Mouse (Mus musculus): ENCODE results near the gene Gm43720. TPM values are rescaled to one million over a fixed set of nuclear protein-coding genes. Genes with fewer than 3 reads are reported as not detected.
"Not testable (repeated sequence)": the region's sequence is repeated elsewhere in the genome, so short reads cannot be mapped to it uniquely, and the experiment has no call there.

The Gm43720 gene
- total RNA-seq, 2 experiments from 2014 or later = 0.20 TPM; not detected in 1

DNA sequence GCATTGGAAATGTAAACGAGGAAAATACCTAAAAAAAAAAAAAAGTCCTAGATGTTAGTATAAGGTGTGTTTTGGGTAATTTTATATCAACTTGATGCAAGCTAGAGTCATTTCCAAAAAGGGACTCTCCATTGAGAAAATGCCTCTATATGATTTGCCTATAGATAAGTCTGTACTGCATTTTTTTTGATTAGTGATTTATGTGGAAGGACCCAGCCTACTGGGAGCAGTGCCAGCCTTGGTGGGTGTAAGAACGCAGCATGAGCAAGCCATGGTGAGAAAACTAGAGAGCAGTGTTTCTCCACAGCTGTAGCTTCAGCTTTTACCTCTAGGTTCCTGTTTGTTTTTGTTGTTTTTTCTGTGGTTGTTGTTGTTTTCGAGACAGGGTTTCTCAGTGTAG, 56.5 kb downstream of the Gm43720 start:
- no peak for DNase-seq
- intact Hi-C loops (cut with DNase I) = no loop called here

DNA sequence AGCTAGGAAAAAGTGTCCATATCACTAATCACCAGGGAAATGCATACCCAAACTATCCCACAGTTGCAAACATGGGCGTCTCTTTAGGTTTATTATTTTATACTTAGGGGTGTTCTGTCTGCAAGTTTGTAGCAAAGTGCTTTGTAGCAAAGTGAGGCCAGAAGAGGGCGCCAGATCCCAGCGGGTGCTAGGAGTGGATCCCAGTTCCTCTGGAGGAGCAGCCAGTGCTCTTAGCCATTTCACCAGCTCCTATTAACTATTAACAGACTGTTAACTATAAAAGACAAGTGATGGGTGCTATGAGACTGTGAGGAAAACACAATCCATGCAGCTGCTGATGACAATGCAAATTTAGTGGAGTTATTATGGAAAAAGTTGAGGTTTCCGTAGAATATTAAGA, 57.6 kb downstream of the Gm43720 start:
- intact Hi-C loops (cut with DNase I) = no loop called here
- peak; percentile 80 for DNase-seq

DNA sequence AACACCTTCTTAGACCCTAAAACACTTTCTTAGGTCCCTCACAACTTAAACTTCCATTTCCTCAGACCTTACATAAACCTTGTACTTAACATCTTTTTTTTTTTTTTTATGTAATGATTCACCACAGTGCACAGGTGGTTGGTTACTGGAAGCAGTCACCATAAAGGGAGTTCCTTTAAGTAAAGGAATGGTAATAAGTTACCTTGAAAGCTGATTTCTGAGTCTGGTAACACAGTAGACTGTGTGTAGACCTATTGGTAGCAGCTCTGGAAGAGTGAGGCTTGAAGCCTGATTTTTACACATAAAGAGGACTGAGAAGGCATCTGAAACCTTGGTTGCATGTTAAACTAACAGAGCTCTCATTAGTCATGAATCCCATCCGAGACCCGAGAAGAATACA, 59.9 kb downstream of the Gm43720 start:
- intact Hi-C loops (cut with DNase I) = no loop called here

DNA sequence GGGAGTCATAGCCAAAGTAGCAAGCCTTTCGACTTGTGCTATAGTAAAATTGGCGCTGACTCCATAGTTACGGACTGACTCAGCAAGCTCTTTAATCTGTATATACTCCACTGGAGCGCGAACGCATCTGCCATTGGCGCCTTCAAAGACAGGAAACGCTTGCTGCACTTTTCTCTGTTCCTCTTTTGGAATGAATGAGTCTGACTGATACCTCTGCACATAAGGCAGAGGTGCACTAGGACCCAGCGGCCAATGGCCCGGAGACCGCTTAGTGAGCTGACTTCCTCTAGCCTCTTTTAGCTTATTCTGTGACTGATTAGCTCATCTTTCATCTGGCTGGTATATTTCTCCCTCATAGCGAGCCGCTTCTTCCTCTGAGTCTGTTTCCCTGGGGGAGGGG, 63.1 kb downstream of the Gm43720 start:
- DNase-seq; intact Hi-C loops (cut with DNase I): not testable (repeated sequence)

More for the DNA sequence above, 59.9 kb downstream of the Gm43720 start:
- no peak for DNase-seq

Other genes with a start within 250 kb of the Gm43720 start
- gene Smok3c, start 226.8 kb downstream of the Gm43720 start, total RNA-seq (2021) = not detected
- 10 to 100 TPM; 44.6 to 45.1 TPM for gene Zkscan1, start 194.9 kb downstream of the Gm43720 start, total RNA-seq (2021)
- gene Zscan21, start 163.1 kb downstream of the Gm43720 start, total RNA-seq (2021) = 10 to 100 TPM; 34.9 to 35.7 TPM
- 10 to 100 TPM; 13.1 to 13.2 TPM for gene Zfp113, start 124.2 kb downstream of the Gm43720 start, total RNA-seq (2021)
- gene Cops6, start 118.9 kb downstream of the Gm43720 start, total RNA-seq (2021) = 100 to 1,000 TPM; 126 to 131 TPM
- 10 to 100 TPM; 33.2 to 37.3 TPM for gene Ap4m1, start 108.0 kb downstream of the Gm43720 start, total RNA-seq (2021)
- gene Mcm7, start 107.5 kb downstream of the Gm43720 start, total RNA-seq (2021) = 10 to 100 TPM; 34.9 to 37.6 TPM
- 10 to 100 TPM; 28.6 to 30.7 TPM for gene Taf6, start 92.5 kb downstream of the Gm43720 start, total RNA-seq (2021)
- 10 to 100 TPM; 17.1 to 18.4 TPM for gene Cnpy4, start 92.5 kb downstream of the Gm43720 start, total RNA-seq (2021)
- gene Mblac1, start 85.6 kb downstream of the Gm43720 start, total RNA-seq (2021) = 10 to 100 TPM in 1 of 2 experiments, 1 to 10 TPM in 1; 7.9 to 10.4 TPM
- under 1 TPM in 1 of 2 experiments, not detected in 1; 0.20 TPM for gene Nxpe5, start 54.1 kb downstream of the Gm43720 start, total RNA-seq (2021)
- 10 to 100 TPM; 53.1 to 60.1 TPM for gene Lamtor4, start 24.5 kb downstream of the Gm43720 start, total RNA-seq (2021)
- gene BC037034, start 15.9 kb downstream of the Gm43720 start, total RNA-seq (2021) = 10 to 100 TPM; 90.0 to 98.2 TPM
- 1 to 10 TPM in 1 of 2 experiments, under 1 TPM in 1; 0.86 to 1.6 TPM for gene Gal3st4, start 7.1 kb downstream of the Gm43720 start, total RNA-seq (2021)
- gene Gpc2, start within 50 bp of the Gm43720 start, total RNA-seq (2021) = 100 to 1,000 TPM in 1 of 2 experiments, 10 to 100 TPM in 1; 86.4 to 104 TPM
- gene Stag3, start 282 bp upstream of the Gm43720 start, total RNA-seq (2021) = 1 to 10 TPM; 5.8 to 7.7 TPM
- not detected for gene Pvrig, start 62.0 kb upstream of the Gm43720 start, total RNA-seq (2021)
- gene Zfp157, start 161.5 kb upstream of the Gm43720 start, total RNA-seq (2021) = 10 to 100 TPM; 37.6 to 39.8 TPM